Mouse (Mus musculus) liver, embryonic 13.5 days (tissue): Measurements from ENCODE around the gene Cib2. TPM values are rescaled to one million over a fixed set of nuclear protein-coding genes. Genes with fewer than 3 reads are reported as not detected.
A peak's percentile ranks its signal among the peaks of the same experiment; 100 is the strongest.

Source experiments
- ATAC-seq: fragments of 200-750 bp; cut with Nextera tagmentation; 2 replicates; pipeline ENCODE4 v1.8.0; 2017; ENCODE audit warnings: low read depth, mild to moderate bottlenecking, moderate number of reproducible peaks, moderate library complexity
- DNase-seq: peaks from one replicate; pipeline ENCODE4 v3.0.0; 2022
- H3K27ac ChIP-seq: fragments of 300-500 bp; sonication (generic); 2 replicates; pipeline ENCODE4 v1.5.1; 2015; ENCODE audit warnings: moderate library complexity, mild to moderate bottlenecking, inconsistent platforms
- H3K27me3 ChIP-seq: fragments of 300-500 bp; sonication (generic); 2 replicates; pipeline ENCODE4 v1.6.1; 2015; ENCODE audit warnings: mild to moderate bottlenecking, inconsistent platforms
- H3K36me3 ChIP-seq: fragments of 300-500 bp; sonication (generic); 2 replicates; pipeline ENCODE4 v1.6.1; 2015; ENCODE audit warnings: mild to moderate bottlenecking, inconsistent platforms
- H3K4me1 ChIP-seq: fragments of 300-500 bp; sonication (generic); replicated peaks from 2 replicates; pipeline ENCODE4 v1.6.1; 2015; ENCODE audit warnings: inconsistent platforms
- H3K4me2 ChIP-seq: fragments of 300-500 bp; sonication (generic); 2 replicates; pipeline ENCODE4 v1.6.1; 2015; ENCODE audit warnings: inconsistent platforms, mild to moderate bottlenecking, moderate library complexity
- H3K4me3 ChIP-seq: fragments of 300-500 bp; sonication (generic); replicated peaks from 2 replicates; pipeline ENCODE4 v1.5.1; 2015; ENCODE audit warnings: mild to moderate bottlenecking, inconsistent platforms
- H3K9ac ChIP-seq: fragments of 300-500 bp; sonication (generic); 2 replicates; pipeline ENCODE4 v1.6.1; 2015; ENCODE audit warnings: mild to moderate bottlenecking, inconsistent platforms
- H3K9me3 ChIP-seq: fragments of 300-500 bp; sonication (generic); replicated peaks from 2 replicates; pipeline ENCODE4 v1.6.1; 2016; ENCODE audit warnings: inconsistent platforms
- WGBS: fragments of 180-500 bp; shearing (Covaris S2); methylation state at CpG from one replicate; pipeline ENCODE4 v1.1.7; 2015; ENCODE audit not compliant: insufficient replicate concordance; 5-methylcytosine and 5-hydroxymethylcytosine counted together
- polyA plus RNA-seq: library from polyadenylated mRNA; unstranded; fragments of >200 nt; fragmentation: Nextera tagmentation; extraction: Ambion mirVana; gene quantifications from 2 replicates; pipeline ENCODE4 v1.2.1, GENCODE M21; 2015

Cib2 gene
- polyA plus RNA-seq, 1 experiment from 2014 or later, result 1.8 TPM

GRCm38 (mm10) chr9:54583712-54584111 lies 23.7 kb upstream of the Cib2 start:
- ATAC-seq, result peak; percentile 57
- H3K4me2 ChIP-seq, result no peak overlapping the region
- H3K36me3 ChIP-seq, result no peaks in the 10 kb centered on the region
- peak overlapping the region; percentile 71 for H3K27ac ChIP-seq
- DNase-seq, result peak; percentile 17
- peaks cover 32% of the 10 kb centered on the region for H3K4me1 ChIP-seq
- no peak overlapping the region for H3K9ac ChIP-seq
- H3K4me3 ChIP-seq, result no peak overlapping the region
- no peaks in the 10 kb centered on the region for H3K9me3 ChIP-seq
- WGBS, result 0% methylated on average over 1 of the region's 1 CpGs
- H3K27me3 ChIP-seq, result no peaks in the 10 kb centered on the region

- ATAC-seq, result peak; percentile 62
- H3K27ac ChIP-seq, result no peak overlapping the region
- 65% methylated on average over 9 of the region's 9 CpGs for WGBS
Observed at GRCm38 (mm10) chr9:54571130-54571839, 11.3 kb upstream of the Cib2 start.

GRCm38 (mm10) chr9:54568732-54569131 lies 8.7 kb upstream of the Cib2 start:
- no peak overlapping the region for H3K27ac ChIP-seq
- H3K4me2 ChIP-seq, result no peak overlapping the region
- no peak for ATAC-seq
- no peak overlapping the region for H3K9ac ChIP-seq
- no peaks in the 10 kb centered on the region for H3K36me3 ChIP-seq
- H3K9me3 ChIP-seq, result no peaks in the 10 kb centered on the region
- H3K4me3 ChIP-seq, result no peak overlapping the region
- no peak for DNase-seq
- H3K4me1 ChIP-seq, result peaks cover 34% of the 10 kb centered on the region
- 47% methylated on average over 2 of the region's 2 CpGs for WGBS
- H3K27me3 ChIP-seq, result no peaks in the 10 kb centered on the region

More at GRCm38 (mm10) chr9:54571130-54571839, 11.3 kb upstream of the Cib2 start:
- DNase-seq, result no peak
- Histone ChIP-seq H3K4me1 (peaks cover 31% of the 10 kb centered on the region), H3K36me3 (no peaks in the 10 kb centered on the region), H3K27me3 (no peaks in the 10 kb centered on the region), H3K4me2 (no peak overlapping the region), H3K9ac (no peak overlapping the region), H3K4me3 (no peak overlapping the region), H3K9me3 (no peaks in the 10 kb centered on the region)

- no peak overlapping the region for H3K27ac ChIP-seq
- ATAC-seq (no peak), DNase-seq (no peak)
- peaks cover 37% of the 10 kb centered on the region for H3K4me1 ChIP-seq
- 38% methylated on average over 4 of the region's 4 CpGs for WGBS
- H3K9ac ChIP-seq, result no peak overlapping the region
- no peak overlapping the region for H3K4me2 ChIP-seq
- no peaks in the 10 kb centered on the region for H3K9me3 ChIP-seq
- H3K36me3 ChIP-seq, result no peaks in the 10 kb centered on the region
- H3K27me3 ChIP-seq, result no peaks in the 10 kb centered on the region
- no peak overlapping the region for H3K4me3 ChIP-seq
Observed at GRCm38 (mm10) chr9:54566958-54567357, 6.9 kb upstream of the Cib2 start.

- Histone ChIP-seq H3K36me3 (no peaks in the 10 kb centered on the region), H3K27me3 (peaks cover 12% of the 10 kb centered on the region), H3K9ac (no peak overlapping the region), H3K9me3 (no peaks in the 10 kb centered on the region), H3K27ac (no peak overlapping the region), H3K4me1 (peaks cover 26% of the 10 kb centered on the region), H3K4me2 (no peak overlapping the region), H3K4me3 (no peak overlapping the region)
- DNase-seq (no peak), ATAC-seq (no peak)
- 74% methylated on average over 8 of the region's 8 CpGs for WGBS
Observed at GRCm38 (mm10) chr9:54560831-54561601, 998 bp upstream of the Cib2 start.

- Histone ChIP-seq H3K4me2 (no peak overlapping the region), H3K9ac (no peak overlapping the region), H3K36me3 (no peaks in the 10 kb centered on the region), H3K27me3 (peaks cover 12% of the 10 kb centered on the region), H3K9me3 (no peaks in the 10 kb centered on the region), H3K4me3 (no peak overlapping the region), H3K27ac (no peak overlapping the region), H3K4me1 (peaks cover 23% of the 10 kb centered on the region)
- 61% methylated on average over 8 of the region's 8 CpGs for WGBS
- ATAC-seq (no peak), DNase-seq (no peak)
Observed at GRCm38 (mm10) chr9:54558731-54559130, 1.3 kb downstream of the Cib2 start.

GRCm38 (mm10) chr9:54555044-54555443 lies 5.0 kb downstream of the Cib2 start:
- 60% methylated on average over 2 of the region's 2 CpGs for WGBS
- H3K27ac ChIP-seq, result no peak overlapping the region
- no peak for ATAC-seq

GRCm38 (mm10) chr9:54552409-54552808 lies 7.6 kb downstream of the Cib2 start:
- no peaks in the 10 kb centered on the region for H3K27me3 ChIP-seq
- WGBS, result 16% methylated on average over 5 of the region's 5 CpGs
- no peak overlapping the region for H3K4me2 ChIP-seq
- H3K4me3 ChIP-seq, result no peak overlapping the region
- 0 out of 2 replicates have a peak, but pooled peaks cover 3% of the 10 kb centered on the region for H3K4me1 ChIP-seq
- H3K9me3 ChIP-seq, result no peaks in the 10 kb centered on the region
- H3K27ac ChIP-seq, result no peak overlapping the region
- no peak overlapping the region for H3K9ac ChIP-seq
- no peaks in the 10 kb centered on the region for H3K36me3 ChIP-seq
- DNase-seq (peak; percentile 26), ATAC-seq (peak; percentile 62)

More at GRCm38 (mm10) chr9:54555044-54555443, 5.0 kb downstream of the Cib2 start:
- no peaks in the 10 kb centered on the region for H3K36me3 ChIP-seq
- H3K9ac ChIP-seq, result no peak overlapping the region
- DNase-seq, result no peak
- H3K9me3 ChIP-seq, result no peaks in the 10 kb centered on the region
- H3K27me3 ChIP-seq, result peaks cover 12% of the 10 kb centered on the region
- H3K4me2 ChIP-seq, result no peak overlapping the region
- H3K4me3 ChIP-seq, result no peak overlapping the region
- peaks cover 13% of the 10 kb centered on the region for H3K4me1 ChIP-seq

GRCm38 (mm10) chr9:54549433-54549832 lies 10.6 kb downstream of the Cib2 start:
- Histone ChIP-seq H3K27me3 (no peaks in the 10 kb centered on the region), H3K4me3 (no peak overlapping the region), H3K27ac (no peak overlapping the region), H3K9me3 (no peaks in the 10 kb centered on the region), H3K36me3 (no peaks in the 10 kb centered on the region), H3K4me2 (no peak overlapping the region), H3K4me1 (0 out of 2 replicates have a peak, but pooled peaks cover 3% of the 10 kb centered on the region), H3K9ac (no peak overlapping the region)
- 69% methylated on average over 6 of the region's 6 CpGs for WGBS
- DNase-seq, result no peak
- no peak for ATAC-seq

GRCm38 (mm10) chr9:54547536-54547935 lies 12.5 kb downstream of the Cib2 start:
- 7% methylated on average over 5 of the region's 5 CpGs for WGBS
- H3K4me3 ChIP-seq, result no peak overlapping the region
- no peaks in the 10 kb centered on the region for H3K36me3 ChIP-seq
- no peak overlapping the region for H3K9ac ChIP-seq
- ATAC-seq (no peak), DNase-seq (peak; percentile 34)
- H3K27ac ChIP-seq, result no peak overlapping the region
- H3K27me3 ChIP-seq, result no peaks in the 10 kb centered on the region
- H3K4me2 ChIP-seq, result no peak overlapping the region
- H3K9me3 ChIP-seq, result no peaks in the 10 kb centered on the region
- H3K4me1 ChIP-seq, result 0 out of 2 replicates have a peak, but pooled peaks cover 2% of the 10 kb centered on the region

GRCm38 (mm10) chr9:54544954-54545315 lies 15.1 kb downstream of the Cib2 start:
- no peak for ATAC-seq
- DNase-seq, result no peak

More at GRCm38 (mm10) chr9:54544954-54545315, 15.1 kb downstream of the Cib2 start:
- no peak overlapping the region for H3K9ac ChIP-seq
- H3K27me3 ChIP-seq, result no peaks in the 10 kb centered on the region
- H3K4me3 ChIP-seq, result no peak overlapping the region
- H3K27ac ChIP-seq, result no peak overlapping the region
- WGBS, result 73% methylated on average over 4 of the region's 4 CpGs
- no peaks in the 10 kb centered on the region for H3K4me1 ChIP-seq
- H3K9me3 ChIP-seq, result no peaks in the 10 kb centered on the region
- H3K36me3 ChIP-seq, result no peaks in the 10 kb centered on the region
- no peak overlapping the region for H3K4me2 ChIP-seq
